Mouse (Mus musculus): ENCODE data around the gene Usp10. TPM values are rescaled to one million over a fixed set of nuclear protein-coding genes. Genes with fewer than 3 reads are reported as not detected.

The Usp10 gene
- polyA plus RNA-seq, 1 experiment from 2014 or later: 107 TPM

DNA sequence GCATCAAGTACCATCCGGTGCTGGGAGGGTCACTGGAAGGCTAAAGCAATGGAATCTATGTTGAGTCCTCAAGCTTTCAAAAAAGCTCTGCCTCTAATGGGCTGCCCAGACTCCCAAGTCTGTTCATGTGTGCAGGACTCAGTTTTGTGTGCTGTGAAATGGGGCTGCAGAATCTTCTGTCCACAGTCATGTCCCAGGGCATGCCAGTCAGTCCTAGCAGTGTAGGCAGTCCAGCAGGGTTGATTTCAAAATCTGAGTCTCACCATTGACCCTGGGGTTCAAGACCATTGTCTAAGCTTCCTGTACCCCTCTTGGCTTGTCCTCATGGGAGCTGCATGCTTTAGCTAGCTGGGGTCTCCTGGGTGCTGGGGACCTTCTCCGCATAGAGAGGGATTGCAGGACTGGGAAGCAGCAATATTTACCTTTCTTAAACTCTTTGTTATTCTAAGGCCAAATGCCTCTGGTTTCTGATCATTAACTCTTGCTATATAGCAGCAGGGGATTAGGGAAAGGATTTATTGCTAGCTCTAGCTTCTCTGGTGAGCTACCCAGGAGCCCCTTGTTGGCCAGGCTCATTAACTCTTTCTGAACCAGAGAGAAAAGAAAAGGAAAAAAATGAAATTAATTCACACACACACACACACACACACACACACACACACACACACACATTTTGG, 94.7 kb downstream of the Usp10 start:
- H3K27me3 ChIP-seq: no peaks in the 10 kb centered on the region
- in situ Hi-C loops (cut with MboI; ENCODE audit: low pct_unique_long_range_greater_than_20kb): no loop called here
- ChIA-PET CTCF (interaction anchor here (1.7 kb wide), 1 partner anchor 40 kb away, joined by 6 read pairs; no protein-coding TSS in a partner anchor), POLR2A (interaction anchor here (1.0 to 1.2 kb wide), 2 partner anchors 17 to 73 kb away, joined by 3 read pairs; no protein-coding TSS in a partner anchor)
- TF ChIP-seq CTCF (IDR thresholded peaks at IDR 0.05): no peak
- DNase-seq (ENCODE audit: low read depth, low spot score): no peak
- ATAC-seq: no peak

DNA sequence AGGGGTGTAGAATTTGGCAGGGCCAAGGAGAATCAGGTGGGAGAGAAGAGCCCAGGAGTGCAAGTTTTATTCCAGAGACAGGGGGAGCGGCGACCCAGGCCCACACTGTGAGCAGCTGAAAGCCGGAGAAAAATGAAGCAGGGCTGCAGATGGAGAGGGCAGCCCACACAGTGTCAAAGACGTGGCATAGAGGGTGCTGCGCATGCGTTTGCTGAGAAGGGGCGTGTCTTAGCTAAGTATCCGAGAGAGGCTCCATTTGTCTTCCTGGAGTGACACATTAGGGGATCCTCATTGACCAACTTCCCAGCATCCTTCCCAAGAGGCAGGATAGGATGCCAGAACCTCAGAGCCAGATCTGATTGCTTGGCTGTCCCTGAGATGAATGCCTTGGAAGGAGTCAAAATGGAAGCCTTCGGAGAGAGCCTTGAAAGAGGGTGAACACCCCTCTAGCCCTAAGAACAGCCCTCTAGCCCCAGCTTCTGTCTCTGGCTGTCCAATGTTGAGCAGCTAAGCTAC, 96.5 kb downstream of the Usp10 start:
- ChIA-PET CTCF (no interaction called here), POLR2A (interaction anchor here (0.9 kb wide), 1 partner anchor 16 kb away, joined by 3 read pairs; no protein-coding TSS in a partner anchor)
- DNase-seq (ENCODE audit: low read depth, low spot score) (no peak), ATAC-seq (no peak)
- no peak for TF ChIP-seq CTCF (IDR thresholded peaks at IDR 0.05)
- H3K27me3 ChIP-seq: no peaks in the 10 kb centered on the region
- in situ Hi-C loops (cut with MboI; ENCODE audit: low pct_unique_long_range_greater_than_20kb): no loop called here

Other genes starting within 250 kb of the Usp10 start
- gene Wfdc1, start 244.0 kb upstream of the Usp10 start, polyA plus RNA-seq (2021): not detected
- 0.04 TPM for gene Atp2c2, start 210.4 kb upstream of the Usp10 start, polyA plus RNA-seq (2021)
- 21.1 TPM for gene Tldc1, start 131.9 kb upstream of the Usp10 start, polyA plus RNA-seq (2021)
- 33.3 TPM for gene Cotl1, start 69.8 kb upstream of the Usp10 start, polyA plus RNA-seq (2021)
- gene Klhl36, start 48.1 kb upstream of the Usp10 start, polyA plus RNA-seq (2021): 8.6 TPM
- 86.7 TPM for gene Gm20388, start 481 bp downstream of the Usp10 start, polyA plus RNA-seq (2021)
- gene Crispld2, start 82.1 kb downstream of the Usp10 start, polyA plus RNA-seq (2021): 1.1 TPM
- 48.8 TPM for gene Zdhhc7, start 191.1 kb downstream of the Usp10 start, polyA plus RNA-seq (2021)
- gene 6430548M08Rik, start 203.8 kb downstream of the Usp10 start, polyA plus RNA-seq (2021): 6.3 TPM